Mouse (Mus musculus) layer of hippocampus, adult 2 months (tissue): Measurements from ENCODE around the gene Kcnj5. TPM values are rescaled to one million over a fixed set of nuclear protein-coding genes. Genes with fewer than 3 reads are reported as not detected.

Source experiments
- DNase-seq, 2 experiments: peaks; one replicate each; pipeline ENCODE4 v3.0.0; 2022; ENCODE audit warnings: low spot score in 2 of 2
- H3K27ac ChIP-seq: fragments of 200-600 bp; 2 replicates; pipeline ENCODE4 v1.8.1; 2022
- H3K4me3 ChIP-seq: fragments of 200-600 bp; 2 replicates; pipeline ENCODE4 v1.8.1; 2022; ENCODE audit warnings: mild to moderate bottlenecking
- CTCF ChIP-seq: fragments of 200-600 bp; conservative IDR thresholded peaks from 2 replicates; pipeline ENCODE4 v1.8.1; 2022; ENCODE audit warnings: antibody characterized with exemption, mild to moderate bottlenecking, moderate library complexity
- total RNA-seq, 2 experiments: library from RNA; stranded (reverse); gene quantifications; 2 replicates each; pipeline ENCODE4 v1.2.3; 2021

Gene Kcnj5
- total RNA-seq, 2 experiments from 2014 or later: 0.25 to 0.36 TPM

GRCm38 (mm10) chr9:32295061-32295800 is 48.9 kb downstream of the Kcnj5 start:
- no peak for DNase-seq
- H3K4me3 ChIP-seq: no peak overlapping the region
- TF ChIP-seq CTCF: no peak
- no peak overlapping the region for H3K27ac ChIP-seq

- Histone ChIP-seq H3K4me3 (no peak overlapping the region), H3K27ac (no peak overlapping the region)
- no peak for TF ChIP-seq CTCF
- no peak for DNase-seq
Measured at GRCm38 (mm10) chr9:32292686-32293085, 51.5 kb downstream of the Kcnj5 start.

- no peak for DNase-seq
- TF ChIP-seq CTCF: no peak
- no peak overlapping the region for H3K4me3 ChIP-seq
- no peak overlapping the region for H3K27ac ChIP-seq
Measured at GRCm38 (mm10) chr9:32291618-32292017, 52.5 kb downstream of the Kcnj5 start.

GRCm38 (mm10) chr9:32283591-32283990 is 60.6 kb downstream of the Kcnj5 start:
- Histone ChIP-seq H3K27ac (no peak overlapping the region), H3K4me3 (no peak overlapping the region)
- no peak for TF ChIP-seq CTCF
- DNase-seq: no peak

GRCm38 (mm10) chr9:32280456-32280855 is 63.7 kb downstream of the Kcnj5 start:
- no peak for TF ChIP-seq CTCF

GRCm38 (mm10) chr9:32279789-32280188 is 64.4 kb downstream of the Kcnj5 start:
- H3K4me3 ChIP-seq: no peak overlapping the region
- no peak for DNase-seq
- no peak for TF ChIP-seq CTCF

More at GRCm38 (mm10) chr9:32280456-32280855, 63.7 kb downstream of the Kcnj5 start:
- H3K27ac ChIP-seq: no peak overlapping the region
- no peak for DNase-seq
- H3K4me3 ChIP-seq: no peak overlapping the region

GRCm38 (mm10) chr9:32278052-32278451 is 66.1 kb downstream of the Kcnj5 start:
- no peak for TF ChIP-seq CTCF
- H3K27ac ChIP-seq: no peak overlapping the region
- no peak for DNase-seq
- H3K4me3 ChIP-seq: no peak overlapping the region

More at GRCm38 (mm10) chr9:32279789-32280188, 64.4 kb downstream of the Kcnj5 start:
- no peak overlapping the region for H3K27ac ChIP-seq

GRCm38 (mm10) chr9:32271896-32272444 is 72.2 kb downstream of the Kcnj5 start:
- Histone ChIP-seq H3K4me3 (no peak overlapping the region), H3K27ac (no peak overlapping the region)
- peak; percentile 77 for DNase-seq
- TF ChIP-seq CTCF: peak; percentile 92

Other genes with a start within 250 kb of the Kcnj5 start
- 100 to 1,000 TPM; 226 to 232 TPM for gene Arhgap32, start 228.2 kb downstream of the Kcnj5 start, total RNA-seq
- not detected for gene Kcnj1, start 28.1 kb upstream of the Kcnj5 start, total RNA-seq
- gene Fli1, start 198.5 kb upstream of the Kcnj5 start, total RNA-seq: 1 to 10 TPM; 4.0 to 4.3 TPM